Mouse (Mus musculus) layer of hippocampus, postnatal 25 days (tissue): Measurements from ENCODE around the gene Pdc. TPM values are rescaled to one million over a fixed set of nuclear protein-coding genes. Genes with fewer than 3 reads are reported as not detected.
"Not testable (repeated sequence)": the region's sequence is repeated elsewhere in the genome, so short reads cannot be mapped to it uniquely, and the experiment has no call there.

Experiments used
- DNase-seq, 2 experiments: peaks; one replicate each; pipeline ENCODE4 v3.0.0; 2022; ENCODE audit warnings: mixed read lengths in 2 of 2, low spot score in 1 of 2; ENCODE audit errors: extremely low spot score in 1 of 2
- total RNA-seq, 2 experiments: library from RNA; stranded (reverse); gene quantifications; 2 replicates each; pipeline ENCODE4 v1.2.3; 2021

The Pdc gene
- total RNA-seq = not detected

GRCm38 (mm10) chr1:150319205-150319604 lies at the start of gene Pdc:
Gene Pdc (plus strand): TSS chr1:150319417.
- no peak for DNase-seq

GRCm38 (mm10) chr1:150294051-150294450 lies 25.2 kb upstream of the Pdc start:
- not testable (repeated sequence) for DNase-seq

- DNase-seq = peak in 1 of 2 experiments; percentile 7
Measured at GRCm38 (mm10) chr1:150307599-150307998, 11.6 kb upstream of the Pdc start.

- no peak for DNase-seq
Measured at GRCm38 (mm10) chr1:150335111-150335510, 15.9 kb downstream of the Pdc start.

GRCm38 (mm10) chr1:150360864-150361263 lies 41.6 kb downstream of the Pdc start:
- no peak for DNase-seq

- DNase-seq = no peak
Measured at GRCm38 (mm10) chr1:150372895-150373294, 53.7 kb downstream of the Pdc start.

- no peak for DNase-seq
Measured at GRCm38 (mm10) chr1:150374247-150374646, 55.0 kb downstream of the Pdc start.

Other genes with a start within 250 kb of the Pdc start
- 10 to 100 TPM; 16.5 to 18.5 TPM for gene Ptgs2, start 219.4 kb upstream of the Pdc start, total RNA-seq
- gene Tpr, start 73.4 kb downstream of the Pdc start, total RNA-seq = 100 to 1,000 TPM; 108 to 117 TPM
- gene Odr4, start 73.7 kb downstream of the Pdc start, total RNA-seq = 10 to 100 TPM; 55.4 to 60.7 TPM
- 1 to 10 TPM in 1 of 2 experiments, under 1 TPM in 1; 0.77 to 1.0 TPM for gene Prg4, start 146.7 kb downstream of the Pdc start, total RNA-seq